Mouse (Mus musculus) MEL (cell line): ENCODE measurements at regions not wholly inside any gene's neighbourhood (a gene's known extent, or its start where the extent isn't known, plus 50 kb on each side); places are given as distances from the start of the nearest gene placed in this dataset.

Experiments
- BHLHE40 ChIP-seq: IDR thresholded peaks from 2 replicates; pipeline ENCODE4 v1.6.1; 2012; ENCODE audit warnings: low read depth, mild to moderate bottlenecking, inconsistent platforms, low read length, improper control_type of control experiment, borderline replicate concordance
- CTCF ChIP-seq, 3 experiments: IDR thresholded peaks in 2 of 3; conservative IDR thresholded peaks in 1 of 3; 2 replicates each; pipeline ENCODE4 v1.5.1; 2011 to 2012; ENCODE audit warnings: low read length in 3 of 3, low read depth in 2 of 3, mild to moderate bottlenecking in 2 of 3, improper control_type of control experiment in 1 of 3, inconsistent platforms in 1 of 3, mixed read lengths in 1 of 3, moderate library complexity in 1 of 3; ENCODE audit not compliant: control insufficient read depth in 1 of 3, insufficient read depth in 1 of 3, poor library complexity in 1 of 3, severe bottlenecking in 1 of 3
- GATA1 ChIP-seq: IDR thresholded peaks from 2 replicates; pipeline ENCODE4 v1.6.1; 2011; ENCODE audit warnings: low read depth, low read length, improper control_type of control experiment
- ZNF384 ChIP-seq: IDR thresholded peaks from 2 replicates; pipeline ENCODE4 v1.6.1; 2012; ENCODE audit warnings: low read depth, mild to moderate bottlenecking, inconsistent platforms, low read length, improper control_type of control experiment

- TF ChIP-seq BHLHE40 (no peak), CTCF (IDR thresholded peaks at IDR 0.05 in 2 of 3, conservative IDR thresholded peaks at IDR 0.05 in 1 of 3; ENCODE audit: control insufficient read depth in 1 of 3, insufficient read depth in 1 of 3, low read depth in 2 of 3, low read length in 3 of 3, poor library complexity in 1 of 3, severe bottlenecking in 1 of 3) (no peak), ZNF384 (no peak), GATA1 (no peak)
These were observed 152.9 kb downstream of the Melk start for GRCm38 (mm10) chr4:44453552-44453951.
